Mouse (Mus musculus) brain, embryonic 14.5 days (tissue): Measurements from ENCODE around the gene Mipep.

Experiments
- CTCF ChIP-seq: fragments of 200-500 bp; IDR thresholded peaks from 2 replicates; pipeline ENCODE4 v1.5.1; 2012; ENCODE audit warnings: inconsistent platforms, mild to moderate bottlenecking, moderate library complexity, borderline replicate concordance; ENCODE audit not compliant: insufficient read depth, insufficient read length; ENCODE audit errors: extremely low read depth
- POLR2A ChIP-seq: fragments of 200-500 bp; IDR thresholded peaks from 2 replicates; pipeline ENCODE4 v1.6.1; 2012; ENCODE audit warnings: mild to moderate bottlenecking, inconsistent platforms, borderline replicate concordance; ENCODE audit not compliant: poor library complexity, insufficient read depth, insufficient read length, severe bottlenecking; ENCODE audit errors: extremely low read depth

DNA sequence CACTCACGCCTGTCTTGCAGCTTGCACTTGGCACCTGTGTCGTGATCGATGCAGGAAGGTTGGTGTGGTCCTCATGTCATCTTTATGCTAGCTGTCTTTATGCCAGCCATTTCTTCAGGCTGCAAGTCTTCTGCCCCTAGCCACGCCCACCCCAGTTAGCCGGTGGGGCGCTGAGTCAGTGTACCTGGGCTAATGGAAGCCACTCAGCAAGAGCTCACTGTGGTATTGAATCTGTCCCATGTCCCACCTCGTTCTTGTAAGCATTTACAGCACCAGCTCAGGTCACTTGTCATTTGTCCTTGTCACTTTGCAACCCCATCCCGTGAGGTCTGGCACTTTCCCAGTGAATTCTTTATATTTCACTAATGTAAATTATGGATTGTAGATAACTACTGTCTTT, 43.3 kb upstream of the Mipep start:
- TF ChIP-seq POLR2A: no peak
- TF ChIP-seq CTCF: no peak
